In genomic region chr9:31363698-31364609, GRCm38 (mm10) we compare ENCODE assay signal across 13 mouse cellular contexts. TPM values are rescaled to one million over a fixed set of nuclear protein-coding genes. Genes with fewer than 3 reads are reported as not detected.
DNase-seq lines count a peak whose midpoint lies in the region; ATAC-seq lines count a peak whose summit lies in the region.
"Had no signal": no experiment of that assay in that cellular context is flagged by ENCODE, and none has a peak within 500 bp of the region (broad histone marks: within the 10 kb centered on the region; RNA-seq: fewer than 3 reads in every experiment).

No protein-coding gene starts in this region.

- H3K4me1 ChIP-seq in heart, embryonic 16.5 days (ENCODE audit: control insufficient read depth, insufficient read depth, low read length): 0 out of 2 replicates have a peak, but pooled peaks cover 4% of the 10 kb centered on the region
- H3K4me1 ChIP-seq: liver, embryonic 12.5 days had no signal

- peak overlapping the region; percentile 40; the same call in 1 of the 2 replicates for H3K27ac ChIP-seq in heart, embryonic 16.5 days (ENCODE audit: low read length)
- H3K27ac ChIP-seq: embryonic facial prominence, embryonic 15.5 days; hindbrain, embryonic 14.5 days; liver, embryonic 12.5 days had no signal

- H3K27me3 ChIP-seq in heart, embryonic 16.5 days (ENCODE audit: control insufficient read depth, insufficient read depth, low read length): no peaks in the 10 kb centered on the region
- H3K27me3 ChIP-seq: embryonic facial prominence, embryonic 15.5 days; liver, embryonic 12.5 days had no signal

- H3K9me3 ChIP-seq in heart, embryonic 16.5 days (replicated peaks; ENCODE audit: control insufficient read depth, low read length): no peaks in the 10 kb centered on the region
- H3K9me3 ChIP-seq: embryonic facial prominence, embryonic 15.5 days; liver, embryonic 12.5 days had no signal

- WGBS in heart, embryonic 16.5 days: 66% methylated on average over 9 of the region's 9 CpGs

- no peak for DNase-seq in heart, adult 8-10 months (ENCODE audit: low spot score)
- DNase-seq in right cerebral cortex, adult 18-20 months: peak; percentile 47
- no peak for DNase-seq in right cerebral cortex, postnatal 25 days
- DNase-seq in layer of hippocampus, postnatal 10 days (ENCODE audit: low spot score in 2 of 2): peak; percentile 43 to 52
- DNase-seq in B cell, adult 2 months: no peak
- DNase-seq: kidney, adult 2 months; retina, postnatal 1 day had no signal

- no peak overlapping the region for H3K4me3 ChIP-seq in heart, embryonic 16.5 days (ENCODE audit: low read length)
- H3K4me3 ChIP-seq: embryonic facial prominence, embryonic 15.5 days; liver, embryonic 12.5 days had no signal

- H3K36me3 ChIP-seq in heart, embryonic 16.5 days (ENCODE audit: control insufficient read depth, insufficient read depth): peaks cover 13% of the 10 kb centered on the region

- H3K9ac ChIP-seq in heart, embryonic 16.5 days (ENCODE audit: low read length): no peak overlapping the region
- H3K9ac ChIP-seq: embryonic facial prominence, embryonic 15.5 days; hindbrain, embryonic 14.5 days; liver, embryonic 12.5 days had no signal

- H3K4me2 ChIP-seq in heart, embryonic 16.5 days (ENCODE audit: low read depth, low read length): no peak overlapping the region
- H3K4me2 ChIP-seq: embryonic facial prominence, embryonic 15.5 days; hindbrain, embryonic 14.5 days; liver, embryonic 12.5 days; midbrain, embryonic 11.5 days had no signal

- ATAC-seq in heart, embryonic 16.5 days (replicated peaks; ENCODE audit: extremely low read depth, insufficient read depth, low FRiP score): peak; percentile 41; the same call in 1 of the 2 replicates
- no peak for ATAC-seq in inflammation-experienced regulatory T-cells, adult 6 months

RNA-seq across cellular contexts. Expression of gene Nfrkb, which starts 22.0 kb away (rescaled TPM):
- 13.4 and 13.9 TPM in 2 replicates for polyA plus RNA-seq in heart, embryonic 16.5 days (2015; fragmentation: Nextera tagmentation; extraction: Ambion mirVana)
- 10 to 100 TPM in 1 of 4 experiments, 1 to 10 TPM in 3; 8.0 to 12.1 (median 9.0) TPM for total RNA-seq in heart, adult 8-10 months (2022)
- 10 to 100 TPM; 35.5 to 38.3 TPM for total RNA-seq in layer of hippocampus, postnatal 10 days (2021)
- 10 to 100 TPM; 23.7 to 39.8 (median 36.9) TPM for polyA plus RNA-seq in inflammation-experienced regulatory T-cells, adult 6 months (2017; shearing (Covaris generic))

Comparison
In these comparisons a context has a peak if more than half of its experiments do, and no peak if none do; other contexts are left out.
1. DNase-seq: peak in right cerebral cortex, adult 18-20 months (single experiment) and layer of hippocampus, postnatal 10 days (2 of 2); none in heart, adult 8-10 months (single experiment), right cerebral cortex, postnatal 25 days (single experiment) and B cell, adult 2 months (0 of 2).